Mouse (Mus musculus) B cell, adult 62 days (primary cell): Measurements from ENCODE around the gene Olfr1378. TPM values are rescaled to one million over a fixed set of nuclear protein-coding genes. Genes with fewer than 3 reads are reported as not detected.

ENCODE experiments used
- total RNA-seq: library from RNA; stranded (reverse); gene quantifications from 4 replicates; pipeline ENCODE4 v1.2.4, GENCODE M21; 2023

Olfr1378 gene
- not detected in 4 replicates for total RNA-seq

DNA sequence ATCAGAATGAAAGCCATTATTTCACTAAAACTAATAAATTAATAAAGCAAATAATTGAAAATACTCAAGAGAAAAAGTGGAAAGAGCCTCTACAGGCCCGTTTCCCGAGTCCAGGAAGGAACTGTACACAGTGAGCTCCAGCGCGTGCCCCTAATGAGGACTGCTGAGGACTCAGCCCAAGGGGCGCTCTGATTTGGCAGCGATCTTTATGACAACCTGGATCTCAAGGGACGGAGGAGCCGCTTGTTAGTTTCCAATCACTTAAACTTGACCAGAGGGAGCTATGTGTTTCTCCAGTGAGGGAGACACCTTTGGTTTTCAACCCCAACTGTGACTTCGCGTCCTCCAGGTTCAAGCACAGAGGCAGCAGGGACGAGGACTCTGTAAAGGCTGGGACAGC lies at the start of gene Olfr1378:
Gene Olfr1378, plus strand, starts transcription at position 301 of the 400 bp plus-strand sequence.

GRCm38 (mm10) chr11:50931451-50931866 lies 34.9 kb upstream of the Olfr1378 start, which contains the start of gene Zfp354b:
Gene Zfp354b, minus strand, starts transcription at chr11:50931633.

GRCm38 (mm10) chr11:50943506-50943905 lies 22.8 kb upstream of the Olfr1378 start, which contains the start of gene 4933414I15Rik:
Gene 4933414I15Rik, minus strand, starts transcription at chr11:50943765.

DNA sequence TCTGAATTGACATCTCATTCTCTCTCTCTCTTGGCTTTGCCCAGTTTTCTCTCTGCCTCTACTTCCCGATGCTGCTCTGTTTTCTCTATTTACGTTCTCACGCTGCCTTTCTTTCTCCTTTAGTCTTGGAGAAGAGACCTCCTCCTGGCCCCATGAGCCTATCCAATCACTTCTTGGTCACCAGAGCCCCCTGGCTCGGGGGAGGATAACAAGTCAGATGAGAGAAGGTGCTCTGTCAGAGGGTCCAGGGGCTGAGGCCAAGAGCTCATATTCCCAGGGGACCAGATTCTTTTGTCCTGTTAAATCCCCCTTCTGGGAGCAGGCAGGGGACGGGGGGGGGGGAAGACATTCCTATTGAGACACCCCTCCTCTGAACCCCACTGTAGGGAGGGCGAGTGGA lies 12.7 kb upstream of the Olfr1378 start, which contains the start of gene Prop1:
Gene Prop1, minus strand, starts transcription at position 101 of the 400 bp plus-strand sequence.

DNA sequence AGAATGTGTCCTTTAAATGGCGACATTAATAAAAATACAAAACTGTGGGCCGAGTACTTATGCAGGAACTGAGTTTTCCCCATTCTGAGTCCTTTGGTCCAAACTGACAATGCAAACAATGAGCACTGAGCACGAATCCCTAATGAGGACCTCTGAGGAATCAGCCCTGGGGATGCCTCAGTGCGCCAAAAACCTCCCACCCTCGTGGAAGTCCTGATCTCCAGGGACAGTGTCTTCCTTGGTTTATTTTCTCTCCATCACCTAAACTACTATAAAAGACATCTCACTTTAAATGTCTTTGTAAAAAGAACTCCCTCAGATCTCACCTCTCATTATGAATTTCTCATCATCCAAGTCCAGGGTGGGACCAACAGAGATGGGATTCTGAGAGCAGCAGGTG lies 15.3 kb downstream of the Olfr1378 start, which contains the start of gene Olfr1377:
Gene Olfr1377, plus strand, starts transcription at position 301 of the 400 bp plus-strand sequence.

GRCm38 (mm10) chr11:51003296-51003695 lies 37.0 kb downstream of the Olfr1378 start, which contains the start of gene Olfr51:
Gene Olfr51, plus strand, starts transcription at chr11:51003596.

DNA sequence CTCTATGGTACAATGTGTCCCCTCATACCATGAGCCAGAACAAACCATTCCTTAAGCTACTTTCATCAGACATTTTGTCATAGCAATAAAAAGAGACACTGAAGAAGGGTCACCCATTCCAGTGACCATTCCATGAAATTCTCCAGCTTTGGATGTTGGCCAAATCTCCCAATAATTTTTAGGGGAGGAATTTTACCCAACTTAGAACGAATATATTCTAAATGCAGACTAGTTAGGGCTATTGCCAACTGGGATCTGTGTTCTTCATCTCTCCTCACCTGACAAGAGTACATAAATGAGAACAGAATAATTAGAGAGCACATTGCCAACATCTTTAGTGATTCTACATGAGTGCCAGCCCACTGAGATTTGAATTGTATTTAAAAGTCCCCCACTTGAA lies 47.6 kb downstream of the Olfr1378 start, which contains the start of gene Olfr54:
Gene Olfr54, plus strand, starts transcription at position 301 of the 400 bp plus-strand sequence.

Other genes with a start within 250 kb of the Olfr1378 start
- 4.7 to 8.7 TPM (median 7.0 TPM) in 4 replicates for gene Zfp354c, start 138.8 kb upstream of the Olfr1378 start, total RNA-seq
- gene Zfp879, start 125.0 kb upstream of the Olfr1378 start, total RNA-seq, result not detected in 4 replicates
- 29.7 to 33.0 TPM (median 31.8 TPM) in 4 replicates for gene Grm6, start 115.8 kb upstream of the Olfr1378 start, total RNA-seq
- 0.30 to 0.53 TPM (median 0.44 TPM) in 4 replicates for gene Zfp454, start 78.9 kb upstream of the Olfr1378 start, total RNA-seq
- 2.1 to 3.1 TPM (median 2.9 TPM) in 4 replicates for gene Zfp2, start 50.4 kb upstream of the Olfr1378 start, total RNA-seq
- 0.32 to 0.63 TPM (median 0.43 TPM) in 3 of 4 replicates, not detected in the other for gene Zfp354b, start 34.9 kb upstream of the Olfr1378 start, total RNA-seq
- not detected in 4 replicates for gene 4933414I15Rik, start 22.8 kb upstream of the Olfr1378 start, total RNA-seq
- gene Prop1, start 12.8 kb upstream of the Olfr1378 start, total RNA-seq, result not detected in 4 replicates
- gene Olfr1377, start 15.4 kb downstream of the Olfr1378 start, total RNA-seq, result not detected in 4 replicates
- not detected in 4 replicates for gene Olfr51, start 37.1 kb downstream of the Olfr1378 start, total RNA-seq
- gene Olfr54, start 47.7 kb downstream of the Olfr1378 start, total RNA-seq, result not detected in 4 replicates
- gene Olfr1375, start 81.6 kb downstream of the Olfr1378 start, total RNA-seq, result not detected in 4 replicates
- gene Zfp354a, start 92.7 kb downstream of the Olfr1378 start, total RNA-seq, result not detected in 4 replicates